Mouse (Mus musculus) midbrain, embryonic 14.5 days (tissue): ENCODE measurements at regions not wholly inside any gene's neighbourhood (a gene's known extent, or its start where the extent isn't known, plus 50 kb on each side); places are given as distances from the start of the nearest gene placed in this dataset.
A peak's percentile ranks its signal among the peaks of the same experiment; 100 is the strongest.

Source experiments
- ATAC-seq: fragments of 200-750 bp; cut with Nextera tagmentation; 2 replicates; pipeline ENCODE4 v1.8.0; 2017; ENCODE audit warnings: moderate number of reproducible peaks, moderate library complexity; ENCODE audit not compliant: low FRiP score, low TSS enrichment
- DNase-seq: peaks from one replicate; pipeline ENCODE4 v3.0.0-alpha.2; 2015
- H3K27ac ChIP-seq: fragments of 300-500 bp; sonication (generic); replicated peaks from 2 replicates; pipeline ENCODE4 v1.5.1; 2014; ENCODE audit warnings: mild to moderate bottlenecking, low read depth, low read length, moderate library complexity
- H3K27me3 ChIP-seq: fragments of 300-500 bp; sonication (generic); 2 replicates; pipeline ENCODE4 v1.6.1; 2014; ENCODE audit warnings: low read length, control low read depth, mixed read lengths; ENCODE audit not compliant: control insufficient read depth, insufficient read depth
- H3K36me3 ChIP-seq: fragments of 300-500 bp; sonication (generic); 2 replicates; pipeline ENCODE4 v1.6.1; 2014; ENCODE audit warnings: low read length, control low read depth; ENCODE audit not compliant: control insufficient read depth, insufficient read depth
- H3K4me1 ChIP-seq: fragments of 300-500 bp; sonication (generic); 2 replicates; pipeline ENCODE4 v1.6.1; 2014; ENCODE audit warnings: mild to moderate bottlenecking, antibody characterized with exemption, low read length, control low read depth; ENCODE audit not compliant: control insufficient read depth, insufficient read depth
- H3K4me2 ChIP-seq: fragments of 300-500 bp; sonication (generic); 2 replicates; pipeline ENCODE4 v1.6.1; 2014; ENCODE audit warnings: mild to moderate bottlenecking, low read length, moderate library complexity
- H3K4me3 ChIP-seq: fragments of 300-500 bp; sonication (generic); replicated peaks from 2 replicates; pipeline ENCODE4 v1.5.1; 2014; ENCODE audit warnings: low read depth, low read length
- H3K9ac ChIP-seq: fragments of 300-500 bp; sonication (generic); replicated peaks from 2 replicates; pipeline ENCODE4 v1.6.1; 2014; ENCODE audit warnings: mild to moderate bottlenecking, low read length, moderate library complexity
- H3K9me3 ChIP-seq: fragments of 300-500 bp; sonication (generic); 2 replicates; pipeline ENCODE4 v1.6.1; 2016; ENCODE audit warnings: low read length, control low read depth, mixed read lengths; ENCODE audit not compliant: control insufficient read depth
- WGBS: fragments of 180-500 bp; shearing (Covaris S2); extraction: QIAGEN DNeasy Blood & Tissue Kit; methylation state at CpG from one replicate; pipeline ENCODE4 v1.1.7; 2014; 5-methylcytosine and 5-hydroxymethylcytosine counted together

DNA sequence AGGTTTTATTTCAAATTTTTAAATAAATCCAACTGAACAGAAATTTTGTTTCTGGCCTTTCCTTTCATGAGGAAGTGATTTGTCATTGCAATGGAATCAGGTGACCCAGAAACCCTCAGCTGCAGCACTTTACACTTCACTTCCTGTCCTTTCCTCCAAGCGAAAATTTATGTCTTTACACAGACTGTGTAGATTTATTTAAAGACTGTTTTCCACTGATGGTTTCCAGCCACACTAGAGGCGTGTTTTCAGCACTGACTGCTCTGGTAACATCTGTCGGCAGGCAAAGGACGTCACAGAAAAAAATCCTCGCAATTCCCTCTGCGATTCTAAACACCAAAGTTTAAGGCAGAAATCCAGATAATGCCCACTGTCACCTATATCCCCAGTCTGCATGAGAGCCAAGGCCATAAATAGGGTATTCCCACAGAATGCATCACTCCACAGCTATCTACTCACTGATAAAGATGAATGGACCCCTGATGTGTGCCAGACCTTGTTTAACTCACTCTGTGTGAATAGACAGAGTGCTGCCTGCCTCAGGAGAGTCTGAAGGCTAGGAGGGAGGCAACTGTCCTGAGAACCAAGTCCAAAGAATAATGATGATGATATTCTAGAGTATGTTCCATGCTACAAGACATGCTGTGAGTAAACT lies 247.9 kb downstream of the 4930544G11Rik start:
- ATAC-seq, result no peak
- DNase-seq, result no peak
- Histone ChIP-seq H3K4me3 (no peak overlapping the region), H3K27ac (no peak overlapping the region), H3K36me3 (no peaks in the 10 kb centered on the region), H3K4me2 (no peak overlapping the region), H3K9ac (no peak overlapping the region), H3K9me3 (no peaks in the 10 kb centered on the region), H3K4me1 (no peaks in the 10 kb centered on the region), H3K27me3 (no peaks in the 10 kb centered on the region)
- 80% methylated on average over 6 of the region's 6 CpGs for WGBS

DNA sequence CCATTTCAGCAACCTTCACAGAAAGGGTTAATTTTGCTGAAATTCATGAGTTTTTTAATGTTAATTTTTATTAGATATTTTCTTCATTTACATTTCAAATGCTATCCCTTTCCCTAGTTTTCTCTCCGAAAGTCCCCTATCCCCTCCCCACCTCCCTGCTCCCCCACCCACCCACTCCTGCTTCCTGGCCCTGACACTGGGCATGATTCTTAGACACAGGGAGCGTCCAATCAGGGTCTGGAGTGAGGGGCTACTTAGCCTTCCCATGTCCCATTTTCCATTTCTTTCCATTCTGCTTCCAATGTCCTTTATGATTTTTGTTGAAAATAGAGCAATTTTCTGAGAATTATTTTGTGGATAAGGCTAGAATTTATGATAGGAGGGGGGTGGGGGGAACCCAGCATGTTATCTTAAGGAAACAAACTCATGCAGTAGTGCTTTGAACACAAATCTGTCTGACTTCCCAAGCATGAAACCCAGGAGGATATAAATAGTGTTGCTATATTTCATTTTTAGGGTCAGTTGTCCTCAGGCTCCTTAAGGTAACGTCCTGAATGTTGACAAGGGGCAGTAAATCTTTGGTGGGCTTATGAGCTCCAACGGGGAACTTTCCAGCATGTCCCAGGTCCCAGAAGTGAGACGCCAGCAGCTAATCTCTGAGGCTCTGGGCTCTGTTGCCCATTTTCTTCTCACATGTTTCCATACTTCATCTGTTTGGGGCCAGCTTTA lies 254.0 kb downstream of the 4930544G11Rik start:
- Histone ChIP-seq H3K4me2 (no peak overlapping the region), H3K4me3 (no peak overlapping the region), H3K27ac (no peak overlapping the region), H3K9ac (no peak overlapping the region), H3K36me3 (no peaks in the 10 kb centered on the region), H3K4me1 (no peaks in the 10 kb centered on the region), H3K27me3 (no peaks in the 10 kb centered on the region), H3K9me3 (no peaks in the 10 kb centered on the region)
- no peak for DNase-seq
- 83% methylated on average over 5 of the region's 5 CpGs for WGBS
- no peak for ATAC-seq

- no peaks in the 10 kb centered on the region for H3K4me1 ChIP-seq
- DNase-seq (no peak), ATAC-seq (no peak)
- no peak overlapping the region for H3K27ac ChIP-seq
- no peak overlapping the region for H3K4me2 ChIP-seq
- no peaks in the 10 kb centered on the region for H3K27me3 ChIP-seq
- no peaks in the 10 kb centered on the region for H3K36me3 ChIP-seq
- WGBS, result 22% methylated on average over 2 of the region's 2 CpGs
- H3K9me3 ChIP-seq, result no peaks in the 10 kb centered on the region
- no peak overlapping the region for H3K4me3 ChIP-seq
- H3K9ac ChIP-seq, result no peak overlapping the region
These were observed 265.1 kb downstream of the 4930544G11Rik start for GRCm38 (mm10) chr6:66217543-66217942.

GRCm38 (mm10) chr6:66224164-66224903 lies 271.9 kb downstream of the 4930544G11Rik start:
- DNase-seq (peak; percentile 74), ATAC-seq (peak; percentile 85)
- Histone ChIP-seq H3K4me3 (no peak overlapping the region), H3K9me3 (no peaks in the 10 kb centered on the region), H3K9ac (no peak overlapping the region), H3K27ac (peak overlapping the region; percentile 32; the same call in 1 of the 2 replicates), H3K27me3 (no peaks in the 10 kb centered on the region), H3K36me3 (no peaks in the 10 kb centered on the region), H3K4me1 (no peaks in the 10 kb centered on the region), H3K4me2 (no peak overlapping the region)
- WGBS, result 61% methylated on average over 4 of the region's 4 CpGs

- Histone ChIP-seq H3K27ac (no peak overlapping the region), H3K9ac (no peak overlapping the region), H3K27me3 (no peaks in the 10 kb centered on the region), H3K4me2 (no peak overlapping the region), H3K4me3 (no peak overlapping the region), H3K4me1 (no peaks in the 10 kb centered on the region), H3K9me3 (no peaks in the 10 kb centered on the region), H3K36me3 (no peaks in the 10 kb centered on the region)
- no peak for ATAC-seq
- 75% methylated on average over 2 of the region's 2 CpGs for WGBS
- DNase-seq, result no peak
These were observed 284.0 kb downstream of the 4930544G11Rik start for GRCm38 (mm10) chr6:66236368-66236767.

DNA sequence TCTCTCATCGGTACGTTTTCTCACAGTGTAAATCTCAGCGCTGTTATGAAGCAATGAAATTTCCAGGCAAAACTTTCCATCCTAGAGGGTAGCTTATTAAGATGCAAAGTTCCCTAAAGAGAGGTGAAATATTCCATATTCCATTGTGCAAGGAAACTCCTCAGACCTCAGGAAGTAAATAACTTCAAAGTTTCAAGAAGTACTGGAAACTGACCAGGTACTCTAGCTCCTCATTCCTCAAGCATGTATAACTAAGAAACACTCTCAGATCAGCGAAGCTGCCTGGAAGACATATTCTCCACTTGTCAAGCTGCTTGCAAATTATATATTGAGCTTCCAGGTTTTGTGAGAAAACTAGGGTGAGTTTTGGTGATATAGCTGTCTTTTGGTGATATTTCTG lies 279.8 kb upstream of the Mad2l1 start:
- Histone ChIP-seq H3K4me1 (no peaks in the 10 kb centered on the region), H3K27me3 (no peaks in the 10 kb centered on the region), H3K9me3 (no peaks in the 10 kb centered on the region), H3K9ac (no peak overlapping the region), H3K4me3 (no peak overlapping the region), H3K4me2 (no peak overlapping the region), H3K36me3 (no peaks in the 10 kb centered on the region), H3K27ac (no peak overlapping the region)
- WGBS, result 92% methylated on average over 4 of the region's 4 CpGs
- DNase-seq (no peak), ATAC-seq (no peak)

GRCm38 (mm10) chr6:66263429-66263828 lies 271.8 kb upstream of the Mad2l1 start:
- Histone ChIP-seq H3K36me3 (no peaks in the 10 kb centered on the region), H3K27me3 (no peaks in the 10 kb centered on the region), H3K9ac (no peak overlapping the region), H3K4me3 (no peak overlapping the region), H3K4me2 (no peak overlapping the region), H3K9me3 (no peaks in the 10 kb centered on the region), H3K4me1 (no peaks in the 10 kb centered on the region), H3K27ac (no peak overlapping the region)
- ATAC-seq, result no peak
- no peak for DNase-seq
- 84% methylated on average over 3 of the region's 3 CpGs for WGBS

GRCm38 (mm10) chr6:66263918-66264317 lies 271.3 kb upstream of the Mad2l1 start:
- ATAC-seq (no peak), DNase-seq (no peak)
- no peaks in the 10 kb centered on the region for H3K9me3 ChIP-seq
- H3K36me3 ChIP-seq, result no peaks in the 10 kb centered on the region
- no peak overlapping the region for H3K9ac ChIP-seq
- no peaks in the 10 kb centered on the region for H3K4me1 ChIP-seq
- H3K27ac ChIP-seq, result no peak overlapping the region
- 85% methylated on average over 1 of the region's 1 CpGs for WGBS
- H3K27me3 ChIP-seq, result no peaks in the 10 kb centered on the region
- H3K4me3 ChIP-seq, result no peak overlapping the region
- no peak overlapping the region for H3K4me2 ChIP-seq
